15 mouse cellular contexts compared by ENCODE assay signal in the genomic region with DNA sequence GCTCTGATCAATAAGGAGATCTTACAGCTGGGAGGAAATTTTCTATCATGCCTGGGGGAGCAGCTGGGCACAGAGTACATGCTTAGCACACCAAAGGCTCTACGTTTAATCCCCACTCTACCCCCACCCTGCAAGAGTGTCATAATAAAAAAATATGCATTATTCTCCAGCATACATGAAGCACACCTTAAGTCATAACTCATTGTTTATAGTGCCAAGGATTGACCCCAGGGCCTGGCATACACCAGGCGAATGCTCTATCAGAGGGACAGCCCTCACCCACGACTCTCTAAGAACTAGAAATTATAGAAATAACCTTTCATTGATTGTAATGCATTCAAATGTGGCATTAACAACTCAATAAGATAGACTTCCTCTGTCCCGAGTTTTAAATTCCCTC.
"Had no signal": no experiment of that assay in that cellular context is flagged by ENCODE, and none has a peak within 500 bp of the region (broad histone marks: within the 10 kb centered on the region; RNA-seq: fewer than 3 reads in every experiment).

No protein-coding gene starts in this region.

- H3K4me3 ChIP-seq: neural tube, embryonic 12.5 days; neural tube, embryonic 15.5 days; stomach, embryonic 15.5 days had no signal

- H3K4me1 ChIP-seq: stomach, embryonic 15.5 days had no signal

- DNase-seq: right cerebral cortex, adult 18-20 months; right cerebral cortex, postnatal 14 days; right cerebral cortex, postnatal 25 days; right cerebral cortex, postnatal 4 days; spleen, adult 18-20 months; thymus, adult 18-20 months; thymus, adult 2 months; thymus, postnatal 14 days; thymus, postnatal 25 days; thymus, postnatal 36 days; thymus, postnatal 4 days had no signal

- H3K9me3 ChIP-seq: neural tube, embryonic 12.5 days; neural tube, embryonic 15.5 days; stomach, embryonic 15.5 days had no signal

- H3K27me3 ChIP-seq: neural tube, embryonic 12.5 days; neural tube, embryonic 15.5 days; stomach, embryonic 15.5 days had no signal

- H3K36me3 ChIP-seq: neural tube, embryonic 12.5 days; neural tube, embryonic 15.5 days; stomach, embryonic 15.5 days had no signal

- H3K9ac ChIP-seq: neural tube, embryonic 12.5 days; neural tube, embryonic 15.5 days; stomach, embryonic 15.5 days had no signal

- H3K27ac ChIP-seq: neural tube, embryonic 12.5 days; neural tube, embryonic 15.5 days; stomach, embryonic 15.5 days; stomach, postnatal 0 days had no signal

- H3K4me2 ChIP-seq: neural tube, embryonic 12.5 days; neural tube, embryonic 15.5 days; stomach, embryonic 15.5 days had no signal
